Mouse (Mus musculus): ENCODE measurements around the gene Spz1.

DNA sequence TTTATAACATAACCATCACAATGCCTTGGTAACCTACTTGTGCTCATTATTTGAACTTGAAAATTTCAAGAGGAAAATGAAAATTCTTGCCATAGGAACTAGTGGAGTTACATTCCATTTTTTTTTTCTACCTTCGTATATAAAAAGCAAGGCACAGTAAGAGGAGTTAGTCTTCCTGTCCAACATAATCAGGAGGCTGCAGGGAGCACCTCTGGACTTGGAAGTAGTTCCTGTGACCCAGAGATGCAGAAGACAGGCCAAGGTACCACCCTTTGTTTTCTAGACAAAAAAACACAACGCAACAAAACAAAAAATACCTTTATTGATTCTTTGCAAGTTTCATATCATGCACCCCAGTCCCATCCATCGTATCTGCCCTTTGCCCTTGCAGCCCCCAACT lies 18.9 kb upstream of the Spz1 start:
- TF ChIP-seq MAFK (IDR thresholded peaks at IDR 0.05; ENCODE audit: insufficient read depth, low read depth, low read length) (no peak), HCFC1 (IDR thresholded peaks at IDR 0.05; ENCODE audit: borderline replicate concordance, insufficient read depth, low read length) (no peak)

All from ES-E14 (cell line).